Mouse (Mus musculus): Measurements from ENCODE around the gene Retreg3.

DNA sequence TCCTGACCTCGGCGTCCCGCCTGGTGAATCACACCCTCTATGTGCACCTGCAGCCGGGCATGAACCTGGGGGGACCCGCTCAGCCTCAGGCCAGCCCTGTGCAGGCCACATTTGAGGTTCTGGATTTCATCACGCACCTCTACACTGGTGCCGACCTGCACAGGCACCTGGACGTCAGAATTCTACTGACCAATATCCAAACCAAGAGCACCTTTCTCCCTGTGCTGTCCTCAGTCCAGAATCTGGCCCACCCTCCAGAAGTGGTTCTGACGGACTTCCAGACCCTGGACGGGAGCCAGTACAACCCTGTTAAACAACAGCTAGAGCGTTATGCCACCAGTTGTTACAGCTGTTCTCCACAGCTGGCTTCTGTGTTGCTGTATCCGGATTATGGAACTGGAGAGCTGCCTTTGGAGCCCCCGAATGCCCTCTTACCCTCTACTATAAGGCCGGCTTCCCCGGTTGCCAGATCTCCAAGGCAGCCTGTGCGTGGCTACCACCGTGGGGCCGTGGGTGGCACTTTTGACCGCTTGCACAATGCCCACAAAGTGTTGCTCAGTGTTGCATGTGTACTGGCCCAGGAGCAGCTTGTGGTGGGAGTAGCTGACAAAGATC, 36.5 kb downstream of the Retreg3 start:
- TF ChIP-seq CTCF (IDR thresholded peaks at IDR 0.05; ENCODE audit: borderline replicate concordance, extremely low read depth, insufficient read depth, insufficient read length) (no peak), POLR2A (IDR thresholded peaks at IDR 0.05; ENCODE audit: borderline replicate concordance, extremely low read depth, insufficient read depth, insufficient read length, poor library complexity, severe bottlenecking) (no peak)
